Mouse (Mus musculus) mammary gland, adult 2 months (tissue): ENCODE results near the gene Tbc1d22b. TPM values are rescaled to one million over a fixed set of nuclear protein-coding genes. Genes with fewer than 3 reads are reported as not detected.

ENCODE experiments used
- polyA plus RNA-seq: library from polyadenylated mRNA; depleted of rRNA; stranded (reverse); fragments of >200 nt; gene quantifications from 2 replicates; pipeline ENCODE4 v1.2.3, GENCODE M21; 2012; ENCODE audit warnings: low replicate concordance; rRNA removed

Tbc1d22b gene
- 17.8 and 21.8 TPM in 2 replicates for polyA plus RNA-seq

GRCm38 (mm10) chr17:29549543-29550428 lies at the start of gene Tbc1d22b, which contains the start of gene Gm17657:
Gene Tbc1d22b, plus strand, starts transcription at chr17:29549785.
Gene Gm17657, minus strand, starts transcription at chr17:29549638.

GRCm38 (mm10) chr17:29552162-29552732 lies 2.7 kb downstream of the Tbc1d22b start, which contains the start of gene Tmem217:
Gene Tmem217, minus strand, starts transcription at chr17:29552385.

GRCm38 (mm10) chr17:29614115-29615023 lies 64.8 kb downstream of the Tbc1d22b start, which contains the start of the genes Rnf8 and Gm28043:
Gene Rnf8, plus strand, starts transcription at chr17:29614790.
Gene Gm28043, plus strand, starts transcription at chr17:29614876.

Other genes with a start within 250 kb of the Tbc1d22b start
- gene Pi16, start 232.1 kb upstream of the Tbc1d22b start, polyA plus RNA-seq: 163 and 240 TPM in 2 replicates
- gene Mtch1, start 201.9 kb upstream of the Tbc1d22b start, polyA plus RNA-seq: 344 and 391 TPM in 2 replicates
- gene Fgd2, start 188.9 kb upstream of the Tbc1d22b start, polyA plus RNA-seq: 75.4 and 118 TPM in 2 replicates
- 53.5 and 74.1 TPM in 2 replicates for gene Pim1, start 59.0 kb upstream of the Tbc1d22b start, polyA plus RNA-seq
- not detected in 2 replicates for gene Gm17657, start 147 bp upstream of the Tbc1d22b start, polyA plus RNA-seq
- 0.57 TPM in 1 of 2 replicates, not detected in the other for gene Tmem217, start 2.6 kb downstream of the Tbc1d22b start, polyA plus RNA-seq
- gene Rnf8, start 65.0 kb downstream of the Tbc1d22b start, polyA plus RNA-seq: 18.9 TPM in 2 replicates
- gene Gm28043, start 65.1 kb downstream of the Tbc1d22b start, polyA plus RNA-seq: 0.87 and 1.0 TPM in 2 replicates
- 23.6 and 42.9 TPM in 2 replicates for gene Cmtr1, start 110.8 kb downstream of the Tbc1d22b start, polyA plus RNA-seq
- gene Ccdc167, start 167.3 kb downstream of the Tbc1d22b start, polyA plus RNA-seq: 6.7 and 11.4 TPM in 2 replicates